Mouse (Mus musculus) heart, adult 2 months (tissue): Measurements from ENCODE around the gene Nav1. TPM values are rescaled to one million over a fixed set of nuclear protein-coding genes. Genes with fewer than 3 reads are reported as not detected.

Source experiments
- DNase-seq, 2 experiments: peaks; one replicate each; pipeline ENCODE4 v3.0.0; 2021
- H3K27ac ChIP-seq: fragments of 200-600 bp; 2 replicates; pipeline ENCODE4 v1.8.1; 2022
- H3K27me3 ChIP-seq: fragments of 200-500 bp; 2 replicates; pipeline ENCODE4 v1.6.1; 2012; ENCODE audit warnings: mild to moderate bottlenecking, low read length, inconsistent platforms, mixed read lengths; ENCODE audit not compliant: control insufficient read depth, insufficient read depth
- H3K36me3 ChIP-seq: fragments of 200-500 bp; 2 replicates; pipeline ENCODE4 v1.6.1; 2012; ENCODE audit warnings: low read length, inconsistent platforms; ENCODE audit not compliant: control insufficient read depth, insufficient read depth
- H3K4me1 ChIP-seq: fragments of 200-500 bp; 2 replicates; pipeline ENCODE4 v1.6.1; 2011; ENCODE audit warnings: low read length; ENCODE audit not compliant: control insufficient read depth, insufficient read depth
- H3K4me3 ChIP-seq: fragments of 200-600 bp; 2 replicates; pipeline ENCODE4 v1.8.1; 2022
- H3K79me2 ChIP-seq: fragments of 200-500 bp; replicated peaks from 2 replicates; pipeline ENCODE4 v1.6.1; 2012; ENCODE audit warnings: mild to moderate bottlenecking, inconsistent platforms, low read length, moderate library complexity, mixed read lengths; ENCODE audit not compliant: control insufficient read depth, insufficient read depth
- H3K9ac ChIP-seq: fragments of 200-500 bp; 2 replicates; pipeline ENCODE4 v1.6.1; 2012; ENCODE audit warnings: low read depth, mild to moderate bottlenecking, control low read depth, inconsistent platforms, low read length, mixed read lengths
- CTCF ChIP-seq: fragments of 200-600 bp; IDR thresholded peaks from 2 replicates; pipeline ENCODE4 v1.8.1; 2022; ENCODE audit warnings: antibody characterized with exemption, mild to moderate bottlenecking, moderate library complexity
- EP300 ChIP-seq: fragments of 200-500 bp; IDR thresholded peaks from 2 replicates; pipeline ENCODE4 v1.6.1; 2011; ENCODE audit warnings: low read depth, low read length, control low read depth; ENCODE audit not compliant: insufficient read depth
- POLR2A ChIP-seq: fragments of 200-500 bp; IDR thresholded peaks from 2 replicates; pipeline ENCODE4 v1.6.1; 2011; ENCODE audit warnings: mild to moderate bottlenecking, low read depth, low read length, control low read depth; ENCODE audit not compliant: insufficient read depth
- WGBS: fragments of 180-500 bp; shearing (Covaris S2); methylation state at CpG from one replicate; pipeline ENCODE4 v1.1.7; 2018; 5-methylcytosine and 5-hydroxymethylcytosine counted together
- intact Hi-C: fragments of 180-260 bp; cut with DNase I; formaldehyde crosslinking; loops from one replicate; pipeline ENCODE4 v1.15.1; 2025
- polyA plus RNA-seq: library from polyadenylated mRNA; depleted of rRNA; stranded (reverse); fragments of >200 nt; gene quantifications from 2 replicates; pipeline ENCODE4 v1.2.3, GENCODE M21; 2012
- total RNA-seq, 2 experiments: library from RNA; stranded (reverse); gene quantifications; 2 replicates each; pipeline ENCODE4 v1.2.3; 2021

The Nav1 gene
- total and polyA plus RNA-seq, 3 experiments, result 15.2 to 20.7 (median 19.1) TPM

GRCm38 (mm10) chr1:135615715-135616641 is 8.9 kb upstream of the Nav1 start:
- H3K9ac ChIP-seq, result no peak overlapping the region
- TF ChIP-seq EP300 (no peak), POLR2A (no peak), CTCF (no peak)
- peaks cover 10% of the 10 kb centered on the region for H3K4me1 ChIP-seq
- no peaks in the 10 kb centered on the region for H3K36me3 ChIP-seq
- H3K79me2 ChIP-seq, result no peaks in the 10 kb centered on the region
- DNase-seq, result peak; percentile 78 to 79
- H3K4me3 ChIP-seq, result no peak overlapping the region
- 21% methylated on average over 20 of the region's 20 CpGs for WGBS
- H3K27me3 ChIP-seq, result no peaks in the 10 kb centered on the region
- intact Hi-C loops, result no loop called here
- H3K27ac ChIP-seq, result no peak overlapping the region

- TF ChIP-seq POLR2A, result no peak
- Histone ChIP-seq H3K36me3 (no peaks in the 10 kb centered on the region), H3K27me3 (no peaks in the 10 kb centered on the region), H3K9ac (no peak overlapping the region), H3K4me3 (no peak overlapping the region), H3K27ac (no peak overlapping the region), H3K79me2 (no peaks in the 10 kb centered on the region), H3K4me1 (no peaks in the 10 kb centered on the region)
- WGBS, result 39% methylated on average over 4 of the region's 4 CpGs
- intact Hi-C loops, result no loop called here
- no peak for DNase-seq
Measured at GRCm38 (mm10) chr1:135609621-135610020, 2.5 kb upstream of the Nav1 start.

- intact Hi-C loops, result no loop called here
Measured at GRCm38 (mm10) chr1:135606355-135607015, 610 bp downstream of the Nav1 start.

GRCm38 (mm10) chr1:135605530-135605929 is 1.6 kb downstream of the Nav1 start:
- TF ChIP-seq EP300 (no peak), POLR2A (no peak), CTCF (no peak)
- Histone ChIP-seq H3K36me3 (no peaks in the 10 kb centered on the region), H3K9ac (no peak overlapping the region), H3K27ac (no peak overlapping the region), H3K4me3 (no peak overlapping the region), H3K4me1 (peaks cover 3% of the 10 kb centered on the region; the same call in 1 of the 2 replicates), H3K79me2 (no peaks in the 10 kb centered on the region), H3K27me3 (no peaks in the 10 kb centered on the region)
- DNase-seq, result no peak
- intact Hi-C loops, result no loop called here
- WGBS, result 87% methylated on average over 5 of the region's 5 CpGs

More at GRCm38 (mm10) chr1:135606355-135607015, 610 bp downstream of the Nav1 start:
- no peaks in the 10 kb centered on the region for H3K36me3 ChIP-seq
- DNase-seq, result no peak
- no peak overlapping the region for H3K27ac ChIP-seq
- TF ChIP-seq EP300 (no peak), POLR2A (no peak), CTCF (no peak)
- no peak overlapping the region for H3K4me3 ChIP-seq
- no peak overlapping the region for H3K9ac ChIP-seq
- WGBS, result 90% methylated on average over 12 of the region's 12 CpGs
- no peaks in the 10 kb centered on the region for H3K79me2 ChIP-seq
- H3K4me1 ChIP-seq, result no peaks in the 10 kb centered on the region
- no peaks in the 10 kb centered on the region for H3K27me3 ChIP-seq

- TF ChIP-seq CTCF (no peak), POLR2A (no peak), EP300 (no peak)
- Histone ChIP-seq H3K79me2 (no peaks in the 10 kb centered on the region), H3K27me3 (no peaks in the 10 kb centered on the region), H3K4me1 (peaks cover 3% of the 10 kb centered on the region; the same call in 1 of the 2 replicates), H3K4me3 (no peak overlapping the region), H3K27ac (no peak overlapping the region), H3K9ac (no peak overlapping the region), H3K36me3 (no peaks in the 10 kb centered on the region)
- 85% methylated on average over 7 of the region's 7 CpGs for WGBS
- DNase-seq, result no peak
- intact Hi-C loops, result no loop called here
Measured at GRCm38 (mm10) chr1:135604361-135605052, 2.6 kb downstream of the Nav1 start.
